Mouse (Mus musculus) thymus, postnatal 0 days (tissue): ENCODE results near the gene Prkce. TPM values are rescaled to one million over a fixed set of nuclear protein-coding genes. Genes with fewer than 3 reads are reported as not detected.

ENCODE experiments used
- DNase-seq: peaks from one replicate; pipeline ENCODE4 v3.0.0-alpha.2; 2015; ENCODE audit warnings: low spot score
- polyA plus RNA-seq: library from polyadenylated mRNA; unstranded; fragments of >200 nt; fragmentation: Nextera tagmentation; extraction: Ambion mirVana; gene quantifications from 2 replicates; pipeline ENCODE4 v1.2.1, GENCODE M21; 2015

Gene Prkce
- polyA plus RNA-seq, 1 experiment from 2014 or later, result 1.6 TPM

- DNase-seq, result no peak
Observed at GRCm38 (mm10) chr17:86254285-86254684, 86.7 kb downstream of the Prkce start.

GRCm38 (mm10) chr17:86254978-86255377, 87.4 kb downstream of the Prkce start:
- no peak for DNase-seq

DNA sequence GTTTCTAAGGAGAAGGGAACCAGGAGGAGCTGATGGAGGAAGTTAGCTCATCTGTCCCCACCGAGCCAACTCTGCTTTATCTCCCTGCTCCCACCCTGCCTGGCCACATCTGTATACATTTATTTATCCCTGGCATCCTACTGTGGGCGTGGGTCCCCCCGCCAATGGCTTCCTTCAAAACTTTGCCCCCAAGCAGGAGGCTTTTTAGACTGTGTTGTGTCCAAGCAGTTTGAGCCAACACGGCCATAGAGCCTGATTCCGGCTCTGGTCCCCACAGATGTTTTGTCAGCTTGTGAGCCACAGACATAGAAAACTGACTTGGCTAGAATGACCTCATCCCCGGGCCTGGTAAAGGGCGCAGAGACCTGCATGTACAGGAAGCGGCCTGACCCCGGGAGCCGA, 89.1 kb downstream of the Prkce start:
- DNase-seq, result no peak

DNA sequence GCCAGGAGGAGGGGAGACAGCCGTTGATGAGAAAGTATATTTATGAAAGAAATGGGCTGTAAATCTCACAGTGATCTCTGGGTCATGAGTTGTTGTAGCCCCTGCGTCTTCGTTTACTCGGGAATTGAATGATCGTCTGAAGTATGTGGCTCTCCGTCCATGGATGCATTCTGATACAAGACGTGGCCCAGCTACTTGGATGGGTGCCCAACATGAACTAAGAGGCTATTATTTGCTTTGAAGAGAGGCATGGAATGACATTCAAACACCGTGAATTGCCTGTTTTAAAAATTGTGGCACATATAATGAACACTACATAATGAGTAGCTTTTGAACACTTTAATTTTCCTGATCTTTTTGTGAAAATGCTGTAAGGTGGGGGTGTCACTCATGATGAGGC, 93.5 kb downstream of the Prkce start:
- DNase-seq, result no peak

- DNase-seq, result no peak
Observed at GRCm38 (mm10) chr17:86263985-86264649, 96.5 kb downstream of the Prkce start.

- DNase-seq, result no peak
Observed at GRCm38 (mm10) chr17:86266051-86266450, 98.5 kb downstream of the Prkce start.

DNA sequence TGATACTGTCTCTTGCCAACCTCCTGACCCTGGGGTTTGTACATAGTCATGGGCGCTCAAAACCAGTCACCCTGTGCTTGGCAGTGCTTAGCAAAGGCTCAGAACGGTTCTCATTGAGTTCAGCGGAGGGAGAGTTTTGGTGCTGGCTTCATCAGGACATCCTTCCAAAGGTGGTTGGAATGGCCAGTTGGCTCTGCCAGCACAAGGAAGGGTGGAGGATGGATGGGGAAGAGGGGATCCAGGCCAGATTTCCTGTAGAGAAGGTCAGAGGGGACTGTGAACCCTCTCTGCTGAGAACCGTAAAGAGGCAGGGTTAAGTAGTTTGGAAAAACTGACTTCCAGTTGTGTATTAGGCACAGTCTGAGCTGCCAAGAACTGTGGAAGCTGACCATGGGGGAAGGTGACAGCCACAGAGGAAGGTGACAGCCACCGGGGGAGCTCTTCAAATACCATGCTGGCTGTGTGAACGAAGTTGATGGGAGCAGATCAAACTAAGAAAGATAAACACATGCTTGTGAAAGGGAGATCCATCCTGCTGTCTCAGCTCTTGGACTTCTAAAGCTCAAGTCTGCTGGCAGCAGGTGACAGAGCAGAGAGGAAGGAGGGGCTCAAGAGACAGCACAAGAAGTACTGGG, 99.7 kb downstream of the Prkce start:
- no peak for DNase-seq

DNA sequence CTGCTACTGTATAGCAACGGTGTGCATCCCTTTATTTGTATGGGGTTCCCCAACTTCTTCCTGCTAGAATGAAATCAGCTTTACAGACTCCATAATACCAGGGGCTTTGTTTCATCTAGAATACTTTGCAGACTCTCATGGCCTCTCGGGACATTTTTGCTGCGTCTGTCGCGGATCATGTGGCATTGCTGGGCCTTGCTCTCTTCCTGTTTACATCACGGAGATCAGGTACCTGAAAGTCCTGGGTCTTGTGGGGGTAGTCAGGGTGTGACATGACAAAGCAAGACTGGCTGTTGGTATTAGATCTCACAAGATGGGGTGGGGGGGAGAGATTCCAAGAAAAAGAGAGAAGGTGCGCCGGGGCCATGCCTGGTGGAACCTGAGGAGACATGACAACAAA, 102.1 kb downstream of the Prkce start:
- DNase-seq, result no peak

DNA sequence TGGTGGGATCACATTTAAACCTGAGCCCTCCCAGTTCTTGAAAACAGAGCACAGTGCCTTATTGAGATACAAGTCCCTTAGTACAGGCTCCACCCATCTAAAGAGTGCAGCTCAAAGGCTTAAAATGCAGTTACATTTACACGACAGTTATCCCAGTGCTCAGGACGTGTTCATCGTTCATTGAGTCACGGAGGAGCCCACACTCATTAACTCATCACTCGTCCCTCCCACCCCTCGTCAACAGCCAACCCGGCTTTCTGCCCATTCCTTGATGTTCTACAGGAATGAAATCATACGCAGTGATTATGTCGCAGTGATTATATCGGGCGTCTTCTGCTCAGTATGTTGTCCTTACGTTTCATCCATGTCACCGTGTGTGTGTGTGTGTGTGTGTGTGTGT, 102.9 kb downstream of the Prkce start:
- no peak for DNase-seq

GRCm38 (mm10) chr17:86271277-86271676, 103.7 kb downstream of the Prkce start:
- DNase-seq, result no peak

- no peak for DNase-seq
Observed at GRCm38 (mm10) chr17:86272961-86273360, 105.4 kb downstream of the Prkce start.

DNA sequence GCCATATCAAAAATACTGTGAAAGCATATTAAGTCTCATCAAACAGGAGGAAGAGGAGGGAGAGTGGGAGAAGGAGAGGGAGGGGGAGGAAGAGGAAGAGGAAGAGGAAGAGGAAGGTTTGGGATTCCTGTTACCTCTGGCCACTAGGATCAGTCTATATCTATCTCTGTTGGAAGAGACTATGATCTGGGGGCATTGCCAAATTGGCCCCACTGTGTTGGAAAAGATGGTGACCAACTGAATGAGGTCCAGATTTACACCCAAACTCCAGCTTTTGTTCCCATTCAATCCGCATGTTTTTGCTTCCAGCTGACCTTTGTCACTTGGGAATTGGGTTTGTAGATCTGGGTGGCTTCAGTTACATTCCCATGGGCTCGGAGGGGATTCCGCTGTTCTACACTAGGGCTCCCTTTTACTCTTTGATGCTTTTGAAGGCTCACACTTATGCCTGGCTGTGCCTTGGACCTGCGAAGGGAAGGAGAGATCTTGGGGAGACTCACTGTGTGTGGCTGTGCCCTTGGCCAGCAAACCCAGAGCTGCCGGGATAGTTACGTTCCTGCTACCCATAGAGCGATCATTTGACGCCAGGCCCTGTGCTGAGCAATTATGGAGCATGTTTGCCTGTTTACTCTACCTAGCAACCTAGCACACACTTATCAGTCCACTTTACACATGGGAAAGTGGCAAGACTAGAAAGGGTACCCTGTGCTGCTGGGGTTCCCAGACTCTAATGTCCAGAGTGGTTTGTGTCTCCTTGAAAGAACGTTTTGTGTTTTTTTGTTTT, 106.2 kb downstream of the Prkce start:
- no peak for DNase-seq

DNA sequence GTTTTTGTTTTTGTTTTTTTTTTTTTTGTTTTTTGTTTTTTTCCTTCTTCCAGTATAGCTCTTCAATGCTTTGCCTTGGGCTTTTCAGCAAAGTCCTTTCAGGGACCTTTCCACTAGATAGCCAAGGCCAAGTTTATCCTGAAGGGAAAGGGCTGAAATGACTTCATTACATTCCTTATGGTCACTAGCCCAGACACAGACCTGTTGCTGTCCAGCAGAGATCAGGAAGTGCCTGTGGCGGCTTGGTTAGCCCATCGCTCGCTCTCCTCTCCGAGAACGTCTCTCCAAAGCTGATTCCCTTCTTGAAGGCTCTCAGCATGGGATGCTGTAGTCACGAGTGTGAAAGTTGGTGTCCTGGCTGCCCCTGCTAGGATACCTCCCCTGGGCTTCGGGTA, 106.8 kb downstream of the Prkce start:
- no peak for DNase-seq

DNA sequence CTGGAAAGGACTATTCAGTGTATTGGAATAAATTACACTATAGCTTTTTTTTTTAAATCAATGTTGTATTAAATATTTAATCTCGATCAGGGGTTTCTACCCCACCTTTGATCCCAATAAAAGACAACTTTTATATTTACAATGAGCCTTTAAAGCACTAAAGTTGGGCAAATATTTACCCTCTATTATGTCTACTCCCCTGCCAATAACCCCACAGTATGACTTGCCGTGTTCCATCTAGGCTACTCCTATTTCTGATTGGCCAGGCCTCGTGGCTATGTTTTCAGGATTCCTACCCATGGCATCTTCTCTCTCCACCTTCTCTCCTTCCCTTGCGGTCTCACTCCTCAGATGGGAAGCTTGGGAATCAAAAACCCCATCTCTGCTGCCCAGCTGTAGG, 108.8 kb downstream of the Prkce start:
- DNase-seq, result no peak

GRCm38 (mm10) chr17:86277032-86277798, 109.6 kb downstream of the Prkce start:
- DNase-seq, result no peak

DNA sequence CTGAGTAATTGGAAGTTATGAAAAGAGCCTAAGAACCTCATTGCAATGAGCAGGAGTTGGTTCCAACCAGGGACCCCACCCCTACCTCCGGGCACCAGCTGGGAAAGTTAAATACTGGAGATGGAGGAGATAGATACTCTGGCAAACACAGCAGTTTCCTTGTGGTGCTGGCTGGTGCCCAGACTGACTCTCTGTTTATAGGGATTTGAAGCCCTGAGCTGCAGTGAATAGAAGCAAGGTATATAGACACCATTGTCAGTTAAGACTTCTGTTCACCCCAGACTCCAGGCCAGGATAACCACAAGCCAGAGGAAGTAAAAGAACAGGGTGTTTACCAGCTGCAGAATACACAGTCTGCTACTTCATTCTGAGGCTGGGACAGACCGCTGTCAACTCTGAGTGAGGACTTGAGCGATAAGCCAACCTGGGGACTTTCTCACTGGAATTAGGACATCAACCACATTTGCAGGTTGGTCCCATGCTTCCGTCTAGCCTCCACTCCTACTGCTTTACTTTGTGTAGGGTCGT, 110.5 kb downstream of the Prkce start:
- DNase-seq, result peak; percentile 31

- no peak for DNase-seq
Observed at GRCm38 (mm10) chr17:86279751-86280150, 112.2 kb downstream of the Prkce start.

- DNase-seq, result no peak
Observed at GRCm38 (mm10) chr17:86283741-86284140, 116.2 kb downstream of the Prkce start.

- no peak for DNase-seq
Observed at GRCm38 (mm10) chr17:86285058-86285457, 117.5 kb downstream of the Prkce start.

DNA sequence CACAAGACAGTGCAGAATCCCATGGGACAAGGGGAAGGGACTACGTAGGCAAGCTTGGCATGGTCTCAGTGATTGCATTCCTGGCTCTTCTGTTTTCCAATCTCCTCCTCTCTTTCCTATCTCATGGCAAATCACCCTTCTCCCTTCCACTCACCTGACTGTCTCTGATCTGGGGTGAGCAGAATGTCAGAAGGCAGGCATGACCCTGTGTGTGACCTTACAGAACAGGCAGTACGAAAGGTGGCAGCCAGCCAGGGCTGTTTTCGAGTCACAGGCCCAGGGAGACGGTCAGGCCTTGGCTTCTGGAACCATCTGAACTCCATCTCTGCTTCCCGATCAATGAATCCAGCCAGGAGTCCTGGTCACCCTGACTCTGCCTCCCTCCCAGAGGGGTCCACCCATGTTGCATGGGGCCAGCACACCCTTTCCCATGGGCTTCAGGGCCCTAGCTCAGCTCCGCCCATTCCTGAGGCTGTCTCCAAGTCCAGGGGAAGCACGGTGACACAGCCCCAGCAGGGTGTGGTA, 119.2 kb downstream of the Prkce start:
- no peak for DNase-seq

GRCm38 (mm10) chr17:86292711-86293110, 125.1 kb downstream of the Prkce start:
- DNase-seq, result no peak
